Mouse (Mus musculus) olfactory bulb, adult 2 months (tissue): ENCODE measurements at regions not wholly inside any gene's neighbourhood (a gene's known extent, or its start where the extent isn't known, plus 50 kb on each side); places are given as distances from the start of the nearest gene placed in this dataset.

Experiments
- CTCF ChIP-seq: fragments of 200-500 bp; IDR thresholded peaks from 2 replicates; pipeline ENCODE4 v1.5.1; 2012; ENCODE audit warnings: low read depth, mild to moderate bottlenecking, low read length, moderate library complexity; ENCODE audit not compliant: insufficient read depth
- POLR2A ChIP-seq: fragments of 200-500 bp; IDR thresholded peaks from 2 replicates; pipeline ENCODE4 v1.6.1; 2012; ENCODE audit warnings: mild to moderate bottlenecking, low read depth, low read length, moderate library complexity; ENCODE audit not compliant: insufficient read depth

DNA sequence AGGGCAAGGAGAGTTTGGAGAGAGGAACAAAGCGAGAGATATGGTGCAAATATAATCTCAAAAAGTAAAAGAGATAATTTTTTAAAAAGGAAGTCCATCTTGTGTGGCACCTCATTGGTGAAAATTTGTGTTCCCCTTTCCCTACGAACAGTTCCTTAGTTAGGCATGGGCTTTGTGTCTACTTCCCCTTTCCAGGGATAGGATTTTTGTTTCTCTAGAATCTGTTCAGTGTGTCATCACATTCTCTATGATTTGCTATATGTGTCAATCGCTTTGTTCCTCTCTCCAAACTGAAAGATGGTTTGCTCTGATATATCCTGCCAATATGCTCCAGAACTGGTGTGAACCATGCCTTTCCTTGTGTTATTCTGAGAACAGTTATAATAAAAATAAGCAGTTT is 75.4 kb upstream of the Vgll3 start:
- TF ChIP-seq CTCF = no peak
- no peak for TF ChIP-seq POLR2A
